Mouse (Mus musculus): Measurements from ENCODE around the gene Ccdc85c. TPM values are rescaled to one million over a fixed set of nuclear protein-coding genes. Genes with fewer than 3 reads are reported as not detected.
A peak's percentile ranks its signal among the peaks of the same experiment; 100 is the strongest.

Ccdc85c gene
- polyA plus RNA-seq, 1 experiment from 2014 or later, result 15.8 TPM

DNA sequence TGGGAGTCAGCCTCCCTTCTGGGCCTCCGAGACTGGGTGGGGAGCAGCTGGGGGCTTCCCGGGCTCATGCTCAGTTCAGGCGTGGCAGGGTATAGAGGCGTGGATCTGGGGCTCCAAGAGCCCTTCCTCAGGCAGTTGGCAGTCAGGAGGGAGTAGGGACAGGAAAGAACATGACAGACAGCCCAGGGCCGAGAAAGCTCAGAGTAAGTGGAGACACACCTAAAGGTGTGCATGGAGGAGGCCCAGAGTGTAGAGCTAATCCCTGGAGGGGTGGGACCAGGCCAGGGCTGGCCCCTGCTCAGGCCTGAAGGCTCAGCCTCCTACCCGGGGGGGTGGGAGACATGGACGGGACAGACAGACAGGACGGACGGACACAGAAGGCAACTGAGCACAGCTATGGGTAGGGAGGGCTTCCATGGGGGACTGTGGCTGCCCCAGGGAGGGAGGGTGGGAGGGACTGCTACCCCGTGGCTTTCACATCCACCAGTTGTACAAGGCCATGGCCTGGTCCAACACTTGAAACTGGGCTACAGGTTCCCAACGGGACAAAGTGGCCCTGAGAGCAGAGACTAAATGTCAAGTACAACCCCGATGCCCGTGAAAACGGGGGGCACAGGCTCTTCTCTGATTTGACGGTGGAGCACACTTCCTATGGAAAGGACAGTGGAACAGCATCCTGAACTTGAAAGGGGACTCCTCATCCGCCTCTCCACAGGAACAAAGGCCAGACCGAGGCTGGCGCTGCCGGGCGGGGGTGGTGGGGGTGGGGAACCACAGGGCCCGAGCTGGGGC is 55.2 kb downstream of the Ccdc85c start:
- WGBS, result 63% methylated on average over 21 of the region's 21 CpGs
- H3K4me3 ChIP-seq, result no peak overlapping the region
- no peaks in the 10 kb centered on the region for H3K36me3 ChIP-seq
- no peaks in the 10 kb centered on the region for H3K27me3 ChIP-seq
- peak overlapping the region; percentile 27; the same call in 1 of the 2 replicates for H3K4me2 ChIP-seq
- H3K9ac ChIP-seq, result peak overlapping the region; percentile 61
- no peaks in the 10 kb centered on the region for H3K9me3 ChIP-seq
- no peak for ATAC-seq (ENCODE audit: low read depth)
- peak overlapping the region; percentile 95 for H3K27ac ChIP-seq (replicated peaks)
- peaks cover 90% of the 10 kb centered on the region for H3K4me1 ChIP-seq (replicated peaks)

DNA sequence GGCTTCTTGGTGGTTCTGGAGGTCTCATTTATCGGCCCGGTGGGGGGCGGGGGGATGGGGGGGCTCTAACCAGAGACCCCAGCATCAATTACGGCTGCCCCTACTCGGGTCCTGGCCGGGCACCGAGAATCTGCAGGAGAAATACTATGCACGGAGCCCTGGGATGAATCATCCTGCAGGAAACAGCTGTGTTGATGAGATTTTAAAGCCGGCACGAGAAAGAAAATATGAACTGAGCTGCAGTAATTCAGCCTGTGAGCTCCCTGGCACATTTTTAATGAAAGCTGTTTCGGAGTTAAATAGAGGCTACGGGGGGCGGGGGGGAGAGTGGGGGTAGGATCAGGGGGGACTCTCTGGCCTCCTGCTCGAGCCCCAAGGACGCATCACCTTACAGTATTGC is 56.1 kb downstream of the Ccdc85c start:
- 33% methylated on average over 15 of the region's 15 CpGs for WGBS
- ATAC-seq (ENCODE audit: low read depth), result no peak
- H3K4me3 ChIP-seq, result no peak overlapping the region
- no peaks in the 10 kb centered on the region for H3K27me3 ChIP-seq
- H3K27ac ChIP-seq (replicated peaks), result peak overlapping the region; percentile 95
- peak overlapping the region; percentile 27 for H3K4me2 ChIP-seq
- H3K4me1 ChIP-seq (replicated peaks), result peaks cover 90% of the 10 kb centered on the region
- H3K36me3 ChIP-seq, result no peaks in the 10 kb centered on the region
- peak overlapping the region; percentile 61 for H3K9ac ChIP-seq
- no peaks in the 10 kb centered on the region for H3K9me3 ChIP-seq

- H3K4me2 ChIP-seq, result no peak overlapping the region
- no peaks in the 10 kb centered on the region for H3K36me3 ChIP-seq
- no peak for ATAC-seq (ENCODE audit: low read depth)
- H3K27me3 ChIP-seq, result no peaks in the 10 kb centered on the region
- H3K9me3 ChIP-seq, result no peaks in the 10 kb centered on the region
- H3K4me1 ChIP-seq (replicated peaks), result peaks cover 92% of the 10 kb centered on the region
- H3K4me3 ChIP-seq, result no peak overlapping the region
- peak overlapping the region; percentile 95 for H3K27ac ChIP-seq (replicated peaks)
- 0 out of 2 replicates have a peak overlapping the region, but pooled peaks have one; percentile 31 for H3K9ac ChIP-seq
- 60% methylated on average over 5 of the region's 5 CpGs for WGBS
Observed at GRCm38 (mm10) chr12:108217572-108217971, 57.7 kb downstream of the Ccdc85c start.

DNA sequence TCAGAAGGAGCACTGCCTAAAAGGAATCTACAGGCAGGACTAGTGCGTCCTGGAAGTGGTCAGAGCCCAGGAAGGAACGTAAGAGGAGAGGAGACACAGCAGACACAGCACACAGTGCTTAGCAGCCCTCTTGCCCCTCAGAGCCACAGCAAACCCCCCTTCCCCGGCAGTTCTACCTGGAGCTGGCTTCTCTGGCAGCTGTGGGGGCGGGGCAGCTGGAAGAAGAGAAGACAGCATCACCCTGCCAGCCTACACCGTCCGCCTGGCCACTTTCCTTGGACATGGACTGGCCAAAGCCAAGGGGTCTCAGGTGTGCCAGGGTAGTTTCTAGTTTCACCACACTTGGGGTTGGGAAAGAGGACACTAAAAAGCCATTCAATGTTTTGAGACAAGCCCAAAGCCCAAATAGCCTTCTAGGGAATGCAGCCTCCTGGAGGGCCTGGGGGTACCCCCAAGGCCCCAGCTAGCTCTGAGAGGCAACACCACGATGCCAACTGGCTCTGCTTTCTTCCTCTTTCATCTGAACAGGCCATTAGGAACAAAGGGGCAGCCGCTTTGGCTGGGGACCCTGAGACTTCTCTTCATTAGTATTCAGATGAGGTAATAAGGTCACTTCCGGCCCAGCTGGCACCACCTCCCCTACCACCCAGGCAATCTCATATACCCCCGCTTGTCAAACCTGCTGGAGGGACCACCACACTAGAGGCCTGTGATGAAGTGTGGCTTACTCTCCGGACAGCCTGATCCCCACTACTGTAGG is 58.4 kb downstream of the Ccdc85c start:
- H3K36me3 ChIP-seq, result no peaks in the 10 kb centered on the region
- 0 out of 2 replicates have a peak overlapping the region, but pooled peaks have one; percentile 1 for H3K4me2 ChIP-seq
- H3K9ac ChIP-seq, result peak overlapping the region; percentile 56
- peaks cover 96% of the 10 kb centered on the region for H3K4me1 ChIP-seq (replicated peaks)
- H3K4me3 ChIP-seq, result no peak overlapping the region
- H3K27ac ChIP-seq (replicated peaks), result peak overlapping the region; percentile 95
- H3K9me3 ChIP-seq, result no peaks in the 10 kb centered on the region
- ATAC-seq (ENCODE audit: low read depth), result no peak
- 45% methylated on average over 11 of the region's 11 CpGs for WGBS
- H3K27me3 ChIP-seq, result no peaks in the 10 kb centered on the region

DNA sequence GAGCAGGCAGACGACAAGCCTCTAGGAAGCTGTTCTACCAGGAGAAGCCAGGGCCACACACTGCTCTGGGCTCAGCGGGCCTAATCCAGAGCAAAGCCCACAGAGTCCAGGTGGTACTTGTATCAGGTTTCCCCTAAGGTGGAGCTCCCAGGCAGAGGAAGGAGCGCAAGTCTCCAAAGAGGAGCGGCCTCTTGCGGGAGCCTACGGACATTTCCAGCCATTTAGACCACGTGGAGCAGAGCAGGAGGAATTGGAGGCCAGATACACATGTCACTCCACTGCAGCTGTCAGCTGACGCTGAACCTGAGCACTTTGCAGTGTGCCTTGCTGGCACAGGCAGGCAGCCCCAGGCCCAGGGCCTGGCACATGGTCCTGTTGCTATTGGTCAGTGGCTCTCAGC is 60.1 kb downstream of the Ccdc85c start:
- 0 out of 2 replicates have a peak overlapping the region, but pooled peaks have one; percentile 26 for H3K9ac ChIP-seq
- no peaks in the 10 kb centered on the region for H3K9me3 ChIP-seq
- peaks cover 94% of the 10 kb centered on the region for H3K4me1 ChIP-seq (replicated peaks)
- WGBS, result 60% methylated on average over 8 of the region's 8 CpGs
- no peak for ATAC-seq (ENCODE audit: low read depth)
- H3K27me3 ChIP-seq, result no peaks in the 10 kb centered on the region
- no peaks in the 10 kb centered on the region for H3K36me3 ChIP-seq
- no peak overlapping the region for H3K4me2 ChIP-seq
- no peak overlapping the region; the same call in 1 of the 2 replicates for H3K27ac ChIP-seq (replicated peaks)
- H3K4me3 ChIP-seq, result no peak overlapping the region

DNA sequence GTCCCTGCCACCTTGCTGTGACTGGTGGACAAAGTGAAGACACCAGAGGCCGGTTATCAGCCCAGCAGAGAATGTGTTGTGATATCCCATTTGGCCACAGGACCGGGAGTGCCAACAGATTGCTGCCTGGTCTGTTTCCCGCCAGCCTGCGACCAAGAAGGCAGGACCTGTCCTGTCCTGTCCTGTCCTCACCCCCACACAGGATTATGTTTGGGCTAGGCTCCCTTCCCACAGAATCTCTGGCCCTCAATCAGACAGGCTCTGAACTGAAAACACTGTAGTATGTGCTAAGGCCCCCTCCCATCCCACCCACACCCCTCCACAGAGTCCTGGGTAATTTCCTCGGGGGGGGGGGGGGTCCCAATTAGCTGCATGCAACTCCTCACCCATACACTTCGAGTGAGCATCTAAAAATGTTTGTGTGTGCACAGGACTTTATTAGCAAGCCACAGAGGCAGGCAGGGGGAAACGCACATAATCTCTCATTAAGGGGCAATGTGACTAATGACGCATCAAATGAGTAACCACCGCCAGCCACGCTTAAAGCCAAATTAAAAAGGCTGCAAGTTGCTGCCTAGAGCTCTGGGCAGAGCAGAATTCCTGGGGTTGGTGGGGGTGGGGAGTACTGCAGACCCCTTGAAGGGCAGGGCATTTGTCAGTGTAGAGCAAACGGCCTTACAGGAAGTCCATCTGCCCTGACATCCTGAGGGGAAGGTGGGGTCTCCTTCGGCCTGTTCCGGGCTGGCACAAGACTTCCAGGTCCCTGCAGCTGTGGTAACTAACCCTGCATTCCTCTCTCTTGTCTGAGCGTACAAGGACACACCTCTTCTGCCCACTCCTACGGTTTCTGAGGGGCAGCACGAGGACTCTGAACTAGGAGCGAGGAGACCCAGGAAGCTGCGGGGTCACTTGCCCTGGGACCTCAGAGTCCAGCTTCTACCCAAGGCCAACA is 61.9 kb downstream of the Ccdc85c start:
- H3K4me3 ChIP-seq, result no peak overlapping the region
- WGBS, result 34% methylated on average over 18 of the region's 18 CpGs
- peaks cover 93% of the 10 kb centered on the region for H3K4me1 ChIP-seq (replicated peaks)
- H3K4me2 ChIP-seq, result no peak overlapping the region
- peak overlapping the region; percentile 54 for H3K9ac ChIP-seq
- H3K27me3 ChIP-seq, result no peaks in the 10 kb centered on the region
- no peaks in the 10 kb centered on the region for H3K9me3 ChIP-seq
- H3K27ac ChIP-seq (replicated peaks), result peak overlapping the region; percentile 84
- no peaks in the 10 kb centered on the region for H3K36me3 ChIP-seq
- no peak for ATAC-seq (ENCODE audit: low read depth)

- no peaks in the 10 kb centered on the region for H3K27me3 ChIP-seq
- H3K27ac ChIP-seq (replicated peaks), result peak overlapping the region; percentile 84
- no peak overlapping the region for H3K4me2 ChIP-seq
- no peaks in the 10 kb centered on the region for H3K9me3 ChIP-seq
- H3K36me3 ChIP-seq, result peaks cover 2% of the 10 kb centered on the region; the same call in 1 of the 2 replicates
- no peak for ATAC-seq (ENCODE audit: low read depth)
- WGBS, result 71% methylated on average over 6 of the region's 6 CpGs
- no peak overlapping the region for H3K4me3 ChIP-seq
- H3K4me1 ChIP-seq (replicated peaks), result peaks cover 84% of the 10 kb centered on the region
- H3K9ac ChIP-seq, result peak overlapping the region; percentile 50
Observed at GRCm38 (mm10) chr12:108212476-108212875, 62.7 kb downstream of the Ccdc85c start.

GRCm38 (mm10) chr12:108212071-108212470 is 63.2 kb downstream of the Ccdc85c start:
- Histone ChIP-seq H3K27me3 (no peaks in the 10 kb centered on the region), H3K9ac (peak overlapping the region; percentile 50), H3K4me2 (no peak overlapping the region), H3K27ac (replicated peaks) (peak overlapping the region; percentile 84), H3K4me3 (no peak overlapping the region), H3K36me3 (peaks cover 6% of the 10 kb centered on the region; the same call in 1 of the 2 replicates), H3K4me1 (replicated peaks) (peaks cover 83% of the 10 kb centered on the region), H3K9me3 (no peaks in the 10 kb centered on the region)
- WGBS, result 20% methylated on average over 5 of the region's 5 CpGs
- ATAC-seq (ENCODE audit: low read depth), result no peak

DNA sequence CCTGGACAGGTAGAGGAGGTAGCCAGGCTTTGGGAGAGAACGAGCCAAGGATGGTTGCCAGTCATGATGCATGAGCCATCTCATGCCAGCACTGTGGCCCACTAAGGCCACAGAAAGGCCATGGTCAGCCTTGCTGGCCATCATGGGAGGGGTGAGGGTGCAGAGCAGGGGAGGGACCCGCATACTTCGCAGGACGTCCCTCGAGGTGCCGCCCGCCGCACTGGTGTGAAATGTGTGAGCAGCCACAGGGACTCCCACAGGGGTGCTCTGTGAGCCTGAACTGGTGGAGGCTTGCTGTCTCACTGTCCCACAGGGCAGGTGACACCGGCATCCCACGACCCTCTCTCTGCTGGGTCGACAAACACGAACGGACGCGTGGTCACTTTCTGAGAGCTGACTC is 64.6 kb downstream of the Ccdc85c start:
- Histone ChIP-seq H3K36me3 (peaks cover 16% of the 10 kb centered on the region), H3K27ac (replicated peaks) (0 out of 2 replicates have a peak overlapping the region, but pooled peaks have one; percentile 84), H3K4me3 (no peak overlapping the region), H3K9me3 (no peaks in the 10 kb centered on the region), H3K4me2 (no peak overlapping the region), H3K4me1 (replicated peaks) (peaks cover 75% of the 10 kb centered on the region), H3K27me3 (no peaks in the 10 kb centered on the region), H3K9ac (0 out of 2 replicates have a peak overlapping the region, but pooled peaks have one; percentile 50)
- ATAC-seq (ENCODE audit: low read depth), result no peak
- WGBS, result 93% methylated on average over 15 of the region's 15 CpGs

GRCm38 (mm10) chr12:108208726-108209438 is 66.3 kb downstream of the Ccdc85c start:
- H3K4me3 ChIP-seq, result no peak overlapping the region
- WGBS, result 29% methylated on average over 13 of the region's 13 CpGs
- 0 out of 2 replicates have a peak overlapping the region, but pooled peaks have one; percentile 22 for H3K9ac ChIP-seq
- no peaks in the 10 kb centered on the region for H3K9me3 ChIP-seq
- no peak overlapping the region for H3K4me2 ChIP-seq
- peak overlapping the region; percentile 38; the same call in 1 of the 2 replicates for H3K27ac ChIP-seq (replicated peaks)
- H3K4me1 ChIP-seq (replicated peaks), result peaks cover 59% of the 10 kb centered on the region
- peaks cover 34% of the 10 kb centered on the region for H3K36me3 ChIP-seq
- 0 out of 2 replicates have a peak, but pooled peaks have one; percentile 1 for ATAC-seq (ENCODE audit: low read depth)
- H3K27me3 ChIP-seq, result no peaks in the 10 kb centered on the region

DNA sequence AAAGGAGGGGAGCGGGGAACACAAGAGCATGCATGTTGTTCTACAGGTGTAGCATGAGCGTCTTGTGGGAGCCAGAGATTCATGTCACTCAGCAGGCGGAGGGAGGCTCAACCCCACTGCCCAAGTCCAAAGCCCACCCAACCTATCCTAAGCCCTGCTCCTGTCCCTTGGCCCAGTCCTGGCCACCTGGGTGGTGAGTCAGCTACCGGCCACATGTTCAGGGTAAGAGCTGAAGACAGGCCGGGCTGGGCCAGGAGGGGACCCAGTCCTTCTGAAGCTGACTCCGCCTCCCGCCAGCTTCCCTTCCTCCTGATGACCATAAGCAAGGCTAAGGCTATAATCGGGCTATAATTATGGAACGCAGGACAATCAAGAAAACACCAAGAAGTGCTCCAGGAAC is 67.0 kb downstream of the Ccdc85c start:
- H3K4me1 ChIP-seq (replicated peaks), result peaks cover 52% of the 10 kb centered on the region
- H3K27me3 ChIP-seq, result no peaks in the 10 kb centered on the region
- 94% methylated on average over 9 of the region's 9 CpGs for WGBS
- no peak for ATAC-seq (ENCODE audit: low read depth)
- 0 out of 2 replicates have a peak overlapping the region, but pooled peaks have one; percentile 17 for H3K9ac ChIP-seq
- no peak overlapping the region for H3K4me2 ChIP-seq
- H3K27ac ChIP-seq (replicated peaks), result 0 out of 2 replicates have a peak overlapping the region, but pooled peaks have one; percentile 38
- no peaks in the 10 kb centered on the region for H3K9me3 ChIP-seq
- no peak overlapping the region for H3K4me3 ChIP-seq
- peaks cover 40% of the 10 kb centered on the region for H3K36me3 ChIP-seq

Measured in neural tube, embryonic 13.5 days (tissue).